Mouse (Mus musculus) kidney, adult 2 months (tissue): Measurements from ENCODE around the gene Atrnl1.

ENCODE experiments used
- CTCF ChIP-seq: fragments of 200-500 bp; conservative IDR thresholded peaks from 2 replicates; pipeline ENCODE4 v1.5.1; 2011; ENCODE audit warnings: low read depth, mild to moderate bottlenecking, control low read depth, low read length, moderate library complexity, mixed read lengths; ENCODE audit not compliant: insufficient read depth, insufficient read length
- POLR2A ChIP-seq: fragments of 200-500 bp; IDR thresholded peaks from one replicate; pipeline ENCODE4 v1.6.1; 2011; ENCODE audit warnings: low read depth, low read length, control low read depth

DNA sequence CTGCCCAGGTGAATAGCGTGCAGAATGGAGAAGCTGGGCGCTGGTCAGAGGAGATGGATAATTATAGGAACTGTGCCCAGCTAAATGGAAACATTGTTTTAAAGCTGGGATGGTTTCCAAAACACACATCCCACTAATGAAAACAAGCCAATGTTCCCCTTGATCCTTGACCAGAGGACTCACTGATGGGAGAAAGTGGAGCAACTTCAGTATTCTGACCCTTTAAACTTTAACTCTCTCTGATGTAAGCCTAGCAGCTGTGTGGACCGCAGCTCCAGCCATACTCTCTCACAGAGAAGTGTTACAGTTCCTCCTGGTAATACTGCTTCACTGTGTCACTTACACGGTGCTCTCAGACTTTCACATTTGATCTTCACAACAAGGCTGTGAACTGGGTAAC lies 432.7 kb downstream of the Atrnl1 start:
- no peak for TF ChIP-seq CTCF
- TF ChIP-seq POLR2A: no peak
